Mouse (Mus musculus) induced T-regulatory cell, adult 2 months (primary cell): ENCODE data around the gene Wdr66.
"Not testable (repeated sequence)": the region's sequence is repeated elsewhere in the genome, so short reads cannot be mapped to it uniquely, and the experiment has no call there.

Experiments
- DNase-seq: peaks from one replicate; pipeline ENCODE4 v3.0.0-alpha.2; 2012; ENCODE audit warnings: low read depth

Wdr66 gene

DNA sequence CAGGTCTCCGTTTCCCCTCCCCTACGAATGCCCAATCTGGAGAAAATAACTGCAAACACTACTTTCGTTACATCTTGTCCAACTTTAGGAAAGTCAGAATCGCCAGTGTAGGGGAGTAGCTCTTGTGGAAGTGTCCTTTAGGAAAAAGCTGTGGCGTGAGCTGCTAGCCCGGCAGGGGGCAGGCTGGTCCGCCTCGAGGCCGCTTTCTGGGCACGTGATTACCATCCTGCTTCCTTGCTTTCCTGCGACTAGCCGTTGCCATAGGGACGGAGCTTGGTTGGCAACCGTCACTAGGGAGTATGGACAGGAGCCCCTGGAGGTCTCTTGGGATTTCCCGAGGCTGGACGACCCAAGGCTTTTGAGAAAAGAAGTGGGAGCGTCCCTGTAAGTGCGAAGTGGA, at the start of gene Wdr66:
Gene Wdr66, plus strand, starts transcription at position 269 of the 400 bp plus-strand sequence.
- peak; percentile 61 for DNase-seq

DNA sequence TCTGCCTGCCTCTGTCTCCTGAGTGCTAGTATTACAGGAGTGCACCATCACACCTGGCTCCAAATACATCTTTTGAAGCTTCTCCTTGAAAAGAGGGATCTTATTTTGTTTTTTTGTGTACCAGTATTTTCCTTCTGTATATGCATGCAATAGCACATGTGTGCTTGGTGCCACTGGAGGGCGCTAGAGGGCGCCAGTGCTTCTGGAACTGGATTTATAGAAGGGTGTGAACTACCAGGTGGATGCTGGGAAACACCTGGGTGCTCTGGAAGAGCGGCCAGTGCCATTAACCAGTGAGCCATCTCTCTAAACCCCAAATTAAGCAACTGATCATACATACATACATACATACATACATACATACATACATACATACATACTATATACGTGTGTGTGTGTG, 49.1 kb upstream of the Wdr66 start:
- not testable (repeated sequence) for DNase-seq

DNA sequence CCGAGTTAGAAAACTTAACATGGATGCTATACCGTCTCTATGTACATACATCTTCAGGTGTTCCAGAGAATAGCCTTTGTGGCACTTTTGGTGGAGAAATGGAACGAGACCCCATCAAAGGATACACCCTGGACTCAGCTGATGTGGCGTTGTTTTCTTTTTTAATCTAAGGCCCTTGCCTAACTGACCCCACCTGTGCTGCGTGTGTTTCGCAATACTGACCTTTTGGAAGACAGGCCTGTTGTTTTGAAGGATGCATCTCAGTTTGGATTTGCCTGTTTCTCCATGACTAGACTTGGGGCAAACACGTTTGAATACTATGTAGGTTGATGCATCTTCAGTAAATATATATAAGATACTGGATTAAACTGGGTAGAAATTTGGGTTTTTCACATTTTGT, 48.3 kb upstream of the Wdr66 start:
- DNase-seq: not testable (repeated sequence)

DNA sequence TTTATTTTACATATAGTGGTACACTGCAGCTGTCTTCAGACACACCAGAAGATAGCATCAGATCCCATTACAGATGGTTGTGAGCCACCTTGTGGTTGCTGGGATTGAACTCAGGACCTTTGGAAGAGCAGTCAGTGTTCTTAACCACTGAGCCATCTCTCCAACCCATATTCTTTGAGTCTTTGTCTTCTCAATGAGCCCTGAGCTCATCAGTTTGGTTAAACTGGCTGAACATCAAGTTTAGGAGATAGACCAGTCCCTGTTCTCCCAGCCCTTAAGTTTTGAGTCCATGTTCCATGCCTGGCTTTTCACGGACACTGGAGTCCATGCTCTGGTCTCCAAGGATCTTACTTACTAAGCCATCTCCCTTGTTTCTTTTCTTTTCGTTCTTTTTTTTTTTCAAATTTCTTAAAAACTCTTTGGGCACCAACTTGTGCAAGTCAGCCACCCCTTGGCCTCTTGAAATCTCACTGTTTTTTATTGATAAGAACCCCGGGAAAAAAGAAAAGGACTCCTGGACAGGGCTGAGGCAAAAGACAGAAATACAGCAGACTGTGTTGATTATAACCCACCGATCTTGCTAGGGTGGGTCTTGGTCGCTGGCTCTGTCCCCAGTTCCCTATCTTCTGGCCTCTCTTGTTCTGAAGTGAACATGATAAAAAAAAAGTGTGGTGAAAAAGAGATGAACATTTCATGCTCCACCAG, 29.4 kb upstream of the Wdr66 start:
- not testable (repeated sequence) for DNase-seq

DNA sequence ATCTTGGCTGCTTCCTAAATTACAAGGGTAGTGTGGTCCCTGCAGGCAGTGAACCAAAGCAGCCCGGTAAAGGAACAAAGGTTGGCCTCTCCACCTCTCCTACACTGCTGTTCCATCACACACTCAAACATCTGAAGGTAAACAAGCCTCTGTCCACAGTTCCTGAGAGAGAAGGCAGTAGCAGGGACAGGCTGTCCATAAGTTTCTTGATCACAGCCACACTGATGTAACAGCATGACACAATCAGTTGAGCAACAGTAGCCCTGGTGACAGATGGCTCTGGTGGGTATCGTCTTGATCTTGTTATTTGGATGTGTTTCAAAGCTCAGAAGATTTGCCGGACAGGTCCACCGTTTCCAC, 28.9 kb upstream of the Wdr66 start:
- no peak for DNase-seq

DNA sequence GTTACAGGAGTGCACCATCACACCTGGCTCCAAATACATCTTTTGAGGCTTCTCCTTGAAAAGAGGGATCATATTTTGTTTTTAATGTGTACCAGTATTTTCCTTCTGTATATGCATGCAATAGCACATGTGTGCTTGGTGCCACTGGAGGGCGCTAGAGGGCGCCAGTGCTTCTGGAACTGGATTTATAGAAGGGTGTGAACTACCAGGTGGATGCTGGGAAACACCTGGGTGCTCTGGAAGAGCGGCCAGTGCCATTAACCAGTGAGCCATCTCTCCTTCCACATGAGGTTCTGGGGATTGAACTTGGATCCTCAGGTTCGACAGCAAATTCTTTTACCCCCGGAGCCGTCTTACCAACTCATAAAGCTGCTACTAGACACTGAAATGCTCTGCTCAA, 28.0 kb upstream of the Wdr66 start:
- DNase-seq: not testable (repeated sequence)

DNA sequence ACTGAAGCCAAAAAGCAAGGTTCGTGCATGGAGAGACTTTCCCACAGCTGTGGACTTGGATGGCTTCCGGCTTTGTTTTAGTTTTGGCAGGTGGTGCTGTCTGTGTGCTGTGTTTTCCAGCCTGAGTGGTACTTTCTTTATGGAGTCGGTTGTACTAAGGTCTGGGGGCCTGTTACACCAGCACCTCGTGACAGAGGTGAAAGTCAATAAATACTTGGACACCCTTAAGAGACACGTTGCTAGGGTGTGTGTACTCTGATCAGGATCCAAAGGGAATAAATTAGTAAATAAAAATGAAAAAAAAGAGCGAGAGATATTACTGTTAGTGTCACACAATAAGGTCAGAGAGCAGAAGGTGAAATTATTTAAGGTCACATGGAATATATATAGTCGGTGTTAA, 25.1 kb upstream of the Wdr66 start:
- no peak for DNase-seq

DNA sequence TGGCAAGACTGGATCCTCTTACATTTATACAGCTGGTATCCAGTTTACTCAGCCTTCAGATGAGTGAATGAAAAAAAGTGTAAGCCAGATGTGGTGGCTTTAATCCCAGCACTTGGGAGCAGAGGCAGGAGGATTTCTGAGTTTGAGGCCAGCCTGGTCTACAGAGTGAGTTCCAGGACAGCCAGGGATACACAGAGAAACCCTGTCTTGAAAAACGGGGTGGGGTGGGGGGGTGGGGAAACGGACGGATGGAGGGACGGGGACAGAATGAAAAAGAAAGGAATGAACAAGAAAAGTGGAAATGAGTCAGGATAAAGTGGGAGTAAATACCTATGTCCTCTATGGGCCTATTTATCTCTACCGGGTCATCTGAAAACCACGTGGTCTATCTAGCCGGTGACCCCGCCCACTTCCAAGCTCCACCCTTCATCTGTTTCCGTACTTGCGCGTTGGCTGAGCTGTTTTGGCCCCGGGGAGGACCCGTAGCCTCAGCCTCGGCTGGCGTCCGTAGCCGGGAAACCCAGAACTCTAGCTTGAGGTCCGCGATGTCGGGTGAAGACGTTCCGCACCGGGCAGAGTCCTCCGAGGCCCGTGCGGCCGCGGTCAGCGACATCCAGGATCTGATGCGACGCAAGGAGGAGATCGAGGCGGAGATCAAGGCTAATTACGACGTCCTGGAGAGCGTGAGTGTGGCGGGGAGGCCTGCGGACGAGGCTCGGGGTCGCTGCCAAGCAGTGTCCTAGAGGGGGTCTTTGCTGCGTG, 24.0 kb upstream of the Wdr66 start:
- peak; percentile 96 for DNase-seq

DNA sequence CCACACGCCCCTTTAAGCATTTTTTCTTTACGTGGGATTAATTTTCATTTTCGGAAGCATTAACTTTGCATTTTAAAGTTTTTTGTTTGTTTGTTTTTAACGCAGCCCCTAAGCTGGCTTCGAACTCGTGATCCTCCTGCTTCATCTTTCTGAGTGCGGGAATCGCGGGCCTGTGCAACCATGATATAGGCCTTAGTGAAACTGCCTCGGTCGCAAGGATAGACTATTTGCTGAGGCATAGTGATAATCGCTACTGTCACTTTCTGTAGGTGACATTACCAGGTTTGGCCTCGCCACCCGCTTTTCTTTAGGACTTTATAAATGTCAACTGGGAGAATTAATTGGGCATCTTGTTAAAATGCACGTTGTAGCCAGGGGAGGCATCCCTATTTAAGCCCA, 23.4 kb upstream of the Wdr66 start:
- no peak for DNase-seq

DNA sequence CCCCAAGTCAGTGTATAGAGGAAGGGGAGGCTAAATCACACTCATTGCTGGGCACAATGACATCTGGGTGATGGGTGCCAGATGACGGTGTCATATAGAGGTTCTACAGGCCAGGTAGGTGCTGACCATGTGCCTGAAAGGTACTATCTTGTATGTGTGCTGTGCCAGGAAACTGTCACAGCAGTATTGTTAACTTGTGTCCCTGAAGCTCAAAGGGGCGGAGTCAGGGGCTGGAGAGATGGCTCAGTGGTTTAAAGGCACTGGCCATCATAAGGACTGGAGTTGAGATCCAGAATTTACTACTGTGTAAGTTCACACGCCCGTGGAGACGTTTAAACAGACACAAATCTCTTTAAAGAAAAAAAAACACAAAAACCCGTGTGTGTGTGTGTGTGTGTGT, 22.6 kb upstream of the Wdr66 start:
- DNase-seq: peak; percentile 36

DNA sequence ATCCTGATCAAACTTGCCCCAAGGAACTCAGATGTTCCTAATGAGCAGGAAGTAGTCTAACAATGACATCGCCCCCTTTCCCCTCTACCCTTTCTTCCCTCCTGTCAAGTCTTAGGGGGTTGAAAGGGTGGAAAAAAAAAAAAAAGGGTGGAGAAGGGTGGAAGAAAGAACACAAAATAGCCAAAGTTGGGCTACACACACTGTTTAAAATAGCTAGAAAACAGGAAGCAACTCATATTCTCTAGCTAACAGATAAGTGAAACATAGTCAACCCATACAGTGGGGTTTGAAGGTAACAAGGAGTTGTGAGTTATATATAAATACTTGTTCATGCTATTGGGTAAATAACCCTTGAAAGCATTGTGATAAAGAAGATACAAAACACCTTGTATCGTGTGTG, 19.7 kb upstream of the Wdr66 start:
- no peak for DNase-seq

DNA sequence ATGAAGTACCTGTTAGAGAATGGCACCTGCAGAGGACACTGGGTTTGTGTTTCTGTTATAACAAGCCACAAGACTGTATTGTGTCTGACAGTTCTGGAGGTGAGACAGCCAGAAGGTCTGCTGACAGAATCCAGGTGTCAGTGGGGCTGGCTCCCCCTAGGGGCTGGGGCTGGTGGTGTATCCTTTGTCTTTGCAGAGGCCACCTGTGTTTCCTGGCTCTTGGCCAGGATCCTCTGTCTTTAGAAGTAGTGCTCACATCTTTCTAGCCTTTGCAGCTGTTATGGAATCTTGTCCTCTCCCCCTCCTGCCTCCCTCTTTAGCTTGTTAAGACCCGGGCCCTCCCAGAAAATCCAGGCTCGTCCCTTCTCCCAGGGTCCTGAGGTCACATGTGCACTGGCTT, 16.2 kb upstream of the Wdr66 start:
- peak; percentile 83 for DNase-seq

DNA sequence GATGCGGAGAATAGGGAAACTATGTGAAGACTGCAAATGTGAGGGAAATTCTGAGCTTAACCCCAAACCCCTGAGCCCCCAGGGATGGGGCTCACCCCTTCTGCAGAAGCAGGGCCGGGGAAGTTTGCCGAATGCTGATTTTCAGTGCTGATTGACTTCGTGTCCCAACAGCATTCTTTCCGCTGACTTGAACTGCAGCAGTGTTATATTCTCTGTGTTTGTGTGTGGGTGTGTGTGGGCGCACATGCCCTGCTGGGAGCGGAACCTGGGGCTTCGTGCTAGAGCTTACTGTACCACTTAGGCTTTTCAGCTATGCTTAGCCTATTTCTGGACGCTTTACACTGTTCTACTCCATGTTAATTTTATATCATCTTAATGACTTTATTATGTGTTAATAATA, 15.5 kb upstream of the Wdr66 start:
- DNase-seq: no peak

DNA sequence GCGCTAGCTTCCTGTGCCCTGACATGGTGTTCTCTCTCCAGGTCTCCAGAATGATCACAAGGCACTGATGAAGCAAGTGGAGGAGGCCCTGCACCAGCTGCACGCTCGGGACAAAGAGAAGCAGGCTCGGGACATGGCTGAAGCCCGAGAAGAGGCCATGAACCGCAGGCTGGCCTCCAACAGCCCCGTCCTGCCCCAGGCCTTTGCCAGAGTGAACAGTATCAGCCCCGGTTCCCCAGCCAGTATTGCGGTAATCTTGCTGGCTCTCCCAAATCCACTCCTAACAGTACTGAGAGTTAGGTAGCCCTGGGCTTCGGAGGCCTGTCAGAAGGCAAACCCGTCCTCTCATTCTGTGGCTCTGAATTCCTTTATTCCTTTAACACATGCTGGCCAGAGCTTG, 12.4 kb upstream of the Wdr66 start:
- no peak for DNase-seq

DNA sequence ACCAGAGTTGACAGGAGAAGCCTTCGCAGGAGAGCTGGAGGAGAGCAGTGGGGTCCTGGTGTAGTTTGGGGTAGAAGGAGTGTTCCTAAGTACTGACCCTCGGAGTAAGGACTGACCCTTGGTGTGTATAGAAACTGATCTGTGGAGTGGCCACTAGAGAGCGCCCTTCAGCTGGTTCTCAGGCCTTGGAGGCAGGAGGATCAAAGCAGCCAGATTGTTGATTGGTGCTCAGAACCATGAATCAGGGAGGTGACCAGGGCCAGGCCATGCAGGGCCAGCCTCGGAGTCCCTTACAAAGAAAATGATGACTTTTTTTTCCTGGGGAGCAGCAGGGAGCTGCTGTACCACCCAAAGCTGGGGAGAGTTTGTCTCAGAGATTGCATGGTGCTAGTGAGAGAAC, 6.4 kb upstream of the Wdr66 start:
- peak; percentile 53 for DNase-seq

DNA sequence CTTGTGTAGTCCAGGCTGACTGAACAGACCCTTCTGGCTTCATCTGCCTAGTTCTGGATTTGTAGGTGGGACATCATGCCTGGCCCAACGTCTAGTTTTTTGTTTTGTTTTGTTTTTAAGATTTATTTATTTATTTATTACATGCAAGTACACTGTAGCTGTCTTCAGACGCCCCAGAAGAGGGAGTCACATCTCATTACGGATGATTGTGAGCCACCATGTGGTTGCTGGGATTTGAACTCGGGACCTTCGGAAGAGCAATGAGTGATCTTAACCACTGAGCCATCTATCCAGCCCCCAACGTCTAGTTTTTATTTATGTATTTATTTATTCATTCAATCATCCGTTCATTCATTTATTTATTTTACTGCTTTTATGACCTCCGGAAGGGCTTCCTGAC, 512 bp upstream of the Wdr66 start:
- no peak for DNase-seq

DNA sequence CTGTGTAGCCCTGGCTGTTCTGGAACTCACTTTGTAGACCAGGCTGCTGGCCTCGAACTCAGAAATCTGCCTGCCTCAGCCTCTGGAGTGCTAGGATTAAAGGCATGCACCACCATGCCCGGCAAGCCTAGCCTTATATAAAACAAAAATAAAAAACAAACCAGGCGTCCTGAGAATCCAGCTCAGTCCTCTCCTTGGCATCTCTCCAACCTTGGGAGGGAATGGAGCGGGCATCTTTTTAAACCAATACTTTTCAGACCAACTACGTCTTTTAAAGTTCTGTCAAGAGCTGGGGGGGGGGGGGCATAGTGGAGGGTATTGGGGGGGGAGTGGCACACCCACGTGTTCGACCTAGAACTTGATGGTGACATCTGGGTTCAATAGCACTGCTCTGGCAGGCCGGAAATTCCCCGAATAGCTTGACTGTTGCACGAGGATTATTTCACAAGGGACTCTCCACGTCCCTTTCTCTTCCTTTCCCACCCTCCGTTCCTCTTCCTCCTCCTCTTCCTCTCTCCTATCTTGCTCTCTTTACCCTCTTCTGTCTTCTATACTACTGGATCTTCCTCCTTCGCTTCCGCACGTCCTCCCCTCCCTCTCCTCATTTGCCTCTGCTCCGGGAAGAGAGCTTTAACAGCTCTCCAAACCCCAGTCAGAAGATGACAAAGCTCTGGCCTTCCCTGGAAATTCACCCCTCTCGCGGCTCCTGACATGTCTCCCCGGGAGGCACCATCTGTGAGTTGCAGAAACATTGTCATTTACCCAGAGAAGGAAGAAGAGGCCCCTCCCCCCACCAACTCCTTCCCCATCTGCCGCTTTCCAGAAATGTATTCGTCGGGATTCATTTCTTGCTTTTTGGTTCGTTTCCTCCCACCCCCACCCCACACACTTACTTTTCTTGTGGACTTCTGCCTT, 5.2 kb downstream of the Wdr66 start:
- DNase-seq: no peak

DNA sequence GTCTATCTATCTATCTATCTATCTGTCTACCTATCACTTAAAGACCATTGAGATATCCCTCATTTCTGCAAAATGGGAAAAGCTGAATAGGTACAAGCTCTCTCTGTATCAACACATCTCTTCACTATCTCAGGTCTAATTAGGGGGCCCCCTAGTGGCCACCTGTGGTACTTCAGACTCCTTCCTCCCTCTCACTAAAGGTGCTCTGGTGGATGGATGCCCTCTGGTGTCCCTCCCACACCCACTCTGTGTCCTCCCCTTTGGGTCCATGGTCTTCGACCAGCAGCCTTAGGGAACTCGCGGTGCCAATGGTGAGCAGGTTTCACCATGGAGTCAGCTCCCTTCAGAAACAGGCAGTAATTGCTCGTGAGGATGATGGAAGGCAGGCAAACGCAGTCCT, 7.1 kb downstream of the Wdr66 start:
- peak; percentile 87 for DNase-seq

DNA sequence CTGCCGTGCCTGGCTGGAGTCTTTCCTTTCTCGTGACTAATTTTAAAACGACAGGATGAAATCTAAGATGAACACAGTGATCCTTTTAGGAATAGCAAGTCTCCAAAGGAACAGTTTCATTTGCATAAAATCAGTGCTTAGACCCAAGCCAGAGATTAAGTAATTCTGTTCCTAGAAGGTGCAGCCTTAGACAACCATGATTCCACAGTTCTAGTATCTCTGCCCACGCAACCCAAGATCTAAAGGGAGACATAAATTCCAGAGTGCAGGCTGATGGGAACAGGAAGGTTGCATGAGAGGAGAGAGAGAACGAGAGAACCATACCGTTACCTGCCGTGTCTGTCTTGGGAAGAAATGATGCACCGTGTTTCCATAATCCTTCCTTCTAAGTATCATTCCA, 8.8 kb downstream of the Wdr66 start:
- no peak for DNase-seq

DNA sequence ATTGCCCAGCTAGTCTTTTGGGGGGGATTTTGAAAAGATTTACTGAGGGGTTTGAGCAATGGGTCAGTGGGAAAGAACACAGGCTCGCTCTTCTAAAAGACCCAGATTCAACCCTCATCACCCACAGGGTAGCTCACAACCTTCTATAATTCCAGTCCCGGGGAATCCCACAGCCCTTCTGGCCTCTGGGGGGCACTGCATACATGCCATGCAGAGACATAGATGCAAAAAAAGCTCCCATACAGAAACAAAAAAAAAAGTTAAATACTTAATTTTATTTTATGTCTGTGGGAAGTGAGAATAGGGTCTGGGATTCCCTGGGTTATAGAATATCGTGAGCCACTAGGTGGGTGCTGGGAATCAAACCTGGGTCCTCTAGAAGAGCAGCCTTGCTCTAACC, 15.0 kb downstream of the Wdr66 start:
- DNase-seq: no peak

DNA sequence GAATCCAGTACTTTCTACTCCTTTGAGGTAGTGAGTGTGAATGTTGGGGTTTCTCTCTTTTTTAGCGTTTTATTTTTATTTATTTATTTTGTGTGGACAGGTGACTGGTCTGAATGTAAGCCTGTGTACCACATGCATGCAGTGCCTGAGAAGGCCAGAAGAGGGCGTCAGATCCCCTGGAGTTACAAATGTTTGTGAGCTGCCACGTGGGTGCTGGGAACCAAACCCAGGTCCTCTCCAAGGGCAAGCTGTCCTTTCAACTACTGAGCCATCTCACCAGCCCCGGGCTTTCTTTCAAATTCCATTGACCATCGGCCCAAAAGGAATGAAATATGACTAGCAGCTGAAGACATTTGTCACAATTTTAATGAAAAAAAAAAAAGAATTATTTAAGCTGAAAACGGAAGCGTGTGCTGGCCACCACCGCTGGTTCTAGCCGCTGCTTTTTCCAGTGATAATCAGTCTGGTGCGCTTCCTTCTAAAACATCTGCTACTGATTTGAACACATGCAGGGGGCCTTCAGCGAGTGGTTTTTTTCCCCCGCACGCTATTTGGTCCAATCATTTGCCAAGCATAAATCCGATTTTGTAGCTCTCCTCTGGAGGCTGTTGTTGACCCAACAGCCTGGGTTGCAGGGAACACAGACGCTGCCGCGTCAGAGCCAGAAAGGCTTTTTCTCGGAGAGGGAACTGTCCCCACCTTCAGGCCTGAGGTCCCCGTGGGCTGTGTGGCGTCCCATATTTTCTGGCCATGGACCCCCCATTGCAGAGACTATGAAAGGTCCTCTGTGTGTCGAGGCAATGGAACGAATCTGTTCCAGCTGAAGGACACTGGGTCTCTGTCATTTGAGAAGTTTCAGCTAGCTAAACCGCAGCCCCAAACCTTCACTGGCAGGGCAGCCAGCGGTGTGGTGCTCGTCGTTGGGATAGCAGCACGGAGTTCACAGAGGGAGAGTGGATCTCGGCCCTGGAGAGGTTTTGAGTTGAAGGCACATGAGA, 16.9 kb downstream of the Wdr66 start:
- DNase-seq: no peak

DNA sequence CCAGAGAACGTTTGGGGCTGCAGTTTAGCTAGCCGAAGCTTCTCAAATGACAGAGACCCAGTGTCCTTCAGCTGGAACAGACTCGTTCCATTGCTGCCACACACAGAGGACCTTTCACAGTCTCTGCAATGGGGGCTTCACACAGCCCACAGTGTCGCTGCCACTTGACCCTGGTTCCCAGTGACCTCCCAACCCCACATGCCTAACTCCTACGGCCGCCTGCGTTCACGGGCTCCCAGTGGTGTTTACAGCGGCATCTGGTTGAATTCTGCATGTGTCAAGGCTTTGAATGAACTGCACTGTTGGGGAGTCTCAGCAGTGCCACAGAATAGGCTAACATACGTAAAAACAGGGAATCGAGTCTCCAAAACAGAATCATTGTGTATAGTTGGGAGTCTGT, 19.0 kb downstream of the Wdr66 start:
- DNase-seq: no peak
